Mouse (Mus musculus) G1E (cell line): ENCODE data around the gene Calcrl.

Source experiments
- CTCF ChIP-seq: IDR thresholded peaks from 2 replicates; pipeline ENCODE4 v1.5.1; 2012; ENCODE audit warnings: low read depth, low read length, inconsistent platforms, mixed read lengths
- GATA1 ChIP-seq: IDR thresholded peaks from 2 replicates; pipeline ENCODE4 v1.6.1; 2012; ENCODE audit warnings: borderline replicate concordance, low read length, inconsistent platforms, mixed read lengths
- TAL1 ChIP-seq: conservative IDR thresholded peaks from 2 replicates; pipeline ENCODE4 v1.6.1; 2012; ENCODE audit warnings: low read depth, low read length, inconsistent platforms, mixed read lengths

- TF ChIP-seq CTCF (no peak), GATA1 (no peak), TAL1 (no peak)
These were observed 39.7 kb upstream of the Calcrl start for GRCm38 (mm10) chr2:84464956-84465355.
